Mouse (Mus musculus): ENCODE results near the gene Wdr5b.

GRCm38 (mm10) chr16:35992391-35992790, 48.6 kb upstream of the Wdr5b start:
- TF ChIP-seq TAL1 (IDR thresholded peaks at IDR 0.05; ENCODE audit: low read length) (no peak), GATA1 (IDR thresholded peaks at IDR 0.05; ENCODE audit: low read length) (no peak)

Measured in erythroblast, embryonic 14.5 days (primary cell).